Mouse (Mus musculus) lung, adult 2 months (tissue): ENCODE results near the gene Zfhx3. TPM values are rescaled to one million over a fixed set of nuclear protein-coding genes. Genes with fewer than 3 reads are reported as not detected.

Source experiments
- DNase-seq: peaks from one replicate; pipeline ENCODE4 v3.0.0; 2022
- H3K4me1 ChIP-seq: fragments of 200-500 bp; 2 replicates; pipeline ENCODE4 v1.6.1; 2011; ENCODE audit warnings: low read length; ENCODE audit not compliant: control insufficient read depth, insufficient read depth
- H3K4me3 ChIP-seq: fragments of 200-500 bp; replicated peaks from 2 replicates; pipeline ENCODE3; 2011; ENCODE audit warnings: low read depth, mild to moderate bottlenecking, control low read depth, low read length; ENCODE audit errors: extremely low read depth
- CTCF ChIP-seq: fragments of 200-500 bp; IDR thresholded peaks from 2 replicates; pipeline ENCODE4 v1.5.1; 2011; ENCODE audit warnings: mild to moderate bottlenecking, low read length, control low read depth; ENCODE audit not compliant: insufficient read depth
- POLR2A ChIP-seq: fragments of 200-500 bp; IDR thresholded peaks from 2 replicates; pipeline ENCODE4 v1.6.1; 2011; ENCODE audit warnings: low read depth, mild to moderate bottlenecking, control low read depth, low read length, borderline replicate concordance; ENCODE audit errors: extremely low read depth
- WGBS: fragments of 180-500 bp; shearing (Covaris S2); methylation state at CpG from one replicate; pipeline ENCODE4 v1.1.7; 2018; 5-methylcytosine and 5-hydroxymethylcytosine counted together
- polyA plus RNA-seq: library from polyadenylated mRNA; depleted of rRNA; stranded (reverse); fragments of >200 nt; gene quantifications from 2 replicates; pipeline ENCODE4 v1.2.3, GENCODE M21; 2012

Gene Zfhx3
- polyA plus RNA-seq, 1 experiment: 8.0 TPM

- Histone ChIP-seq H3K4me1 (peaks cover 13% of the 10 kb centered on the region), H3K4me3 (peak overlapping the region; percentile 12)
- 29% methylated on average over 6 of the region's 6 CpGs for WGBS
- TF ChIP-seq CTCF (no peak), POLR2A (no peak)
- peak; percentile 33 for DNase-seq
Measured at GRCm38 (mm10) chr8:108820634-108821033, 878.2 kb downstream of the Zfhx3 start.

GRCm38 (mm10) chr8:108822841-108823266 lies 880.4 kb downstream of the Zfhx3 start:
- H3K4me3 ChIP-seq: no peak overlapping the region
- TF ChIP-seq POLR2A (no peak), CTCF (no peak)
- 20% methylated on average over 15 of the region's 15 CpGs for WGBS
- H3K4me1 ChIP-seq: peaks cover 19% of the 10 kb centered on the region
- DNase-seq: peak; percentile 39

- TF ChIP-seq CTCF: no peak
- no peak for TF ChIP-seq POLR2A
- 91% methylated on average over 4 of the region's 4 CpGs for WGBS
- DNase-seq: no peak
- H3K4me1 ChIP-seq: peaks cover 19% of the 10 kb centered on the region
- no peak overlapping the region for H3K4me3 ChIP-seq
Measured at GRCm38 (mm10) chr8:108824049-108824448, 881.6 kb downstream of the Zfhx3 start.

GRCm38 (mm10) chr8:108826414-108826813 lies 884.0 kb downstream of the Zfhx3 start:
- peaks cover 11% of the 10 kb centered on the region for H3K4me1 ChIP-seq
- TF ChIP-seq CTCF: no peak
- TF ChIP-seq POLR2A: no peak
- no peak overlapping the region for H3K4me3 ChIP-seq
- 88% methylated on average over 4 of the region's 4 CpGs for WGBS
- DNase-seq: no peak

GRCm38 (mm10) chr8:108827428-108827827 lies 885.0 kb downstream of the Zfhx3 start:
- TF ChIP-seq CTCF: no peak
- TF ChIP-seq POLR2A: no peak
- H3K4me1 ChIP-seq: peaks cover 10% of the 10 kb centered on the region
- 42% methylated on average over 15 of the region's 15 CpGs for WGBS
- no peak overlapping the region for H3K4me3 ChIP-seq
- DNase-seq: no peak

GRCm38 (mm10) chr8:108829305-108829717 lies 886.9 kb downstream of the Zfhx3 start:
- no peak for TF ChIP-seq POLR2A
- TF ChIP-seq CTCF: no peak
- 59% methylated on average over 12 of the region's 12 CpGs for WGBS
- Histone ChIP-seq H3K4me1 (peaks cover 6% of the 10 kb centered on the region; the same call in 1 of the 2 replicates), H3K4me3 (no peak overlapping the region)
- no peak for DNase-seq

- no peak for DNase-seq
- 78% methylated on average over 11 of the region's 11 CpGs for WGBS
Measured at GRCm38 (mm10) chr8:108835143-108835542, 892.7 kb downstream of the Zfhx3 start.

GRCm38 (mm10) chr8:108837788-108838187 lies 895.3 kb downstream of the Zfhx3 start:
- 55% methylated on average over 10 of the region's 10 CpGs for WGBS
- peaks cover 2% of the 10 kb centered on the region; the same call in 1 of the 2 replicates for H3K4me1 ChIP-seq

More at GRCm38 (mm10) chr8:108835143-108835542, 892.7 kb downstream of the Zfhx3 start:
- no peak for TF ChIP-seq POLR2A
- TF ChIP-seq CTCF: no peak
- no peak overlapping the region for H3K4me3 ChIP-seq
- peaks cover 2% of the 10 kb centered on the region; the same call in 1 of the 2 replicates for H3K4me1 ChIP-seq

GRCm38 (mm10) chr8:108838761-108839160 lies 896.3 kb downstream of the Zfhx3 start:
- no peak for DNase-seq
- TF ChIP-seq CTCF: no peak
- TF ChIP-seq POLR2A: no peak
- Histone ChIP-seq H3K4me3 (no peak overlapping the region), H3K4me1 (peaks cover 2% of the 10 kb centered on the region; the same call in 1 of the 2 replicates)
- 91% methylated on average over 6 of the region's 6 CpGs for whole genome bisulfite sequencing

More at GRCm38 (mm10) chr8:108837788-108838187, 895.3 kb downstream of the Zfhx3 start:
- H3K4me3 ChIP-seq: no peak overlapping the region
- TF ChIP-seq POLR2A: no peak
- no peak for TF ChIP-seq CTCF
- no peak for DNase-seq

- TF ChIP-seq CTCF: no peak
- TF ChIP-seq POLR2A: no peak
- no peak for DNase-seq
- Histone ChIP-seq H3K4me1 (no peaks in the 10 kb centered on the region), H3K4me3 (no peak overlapping the region)
- WGBS: 80% methylated on average over 4 of the region's 5 CpGs
Measured at GRCm38 (mm10) chr8:108842307-108842706, 899.9 kb downstream of the Zfhx3 start.

- no peaks in the 10 kb centered on the region for H3K4me1 ChIP-seq
- TF ChIP-seq CTCF (no peak), POLR2A (no peak)
- no peak overlapping the region for H3K4me3 ChIP-seq
- DNase-seq: no peak
- 71% methylated on average over 6 of the region's 6 CpGs for WGBS
Measured at GRCm38 (mm10) chr8:108846174-108846573, 903.7 kb downstream of the Zfhx3 start.
